Mouse (Mus musculus) kidney, postnatal 36 days (tissue): ENCODE data around the gene Zfp764.
"Not testable (repeated sequence)": the region's sequence is repeated elsewhere in the genome, so short reads cannot be mapped to it uniquely, and the experiment has no call there.

Source experiments
- DNase-seq, 2 experiments: peaks; one replicate each; pipeline ENCODE4 v3.0.0; 2021 to 2022; ENCODE audit warnings: mixed read lengths in 2 of 2

The Zfp764 gene

DNA sequence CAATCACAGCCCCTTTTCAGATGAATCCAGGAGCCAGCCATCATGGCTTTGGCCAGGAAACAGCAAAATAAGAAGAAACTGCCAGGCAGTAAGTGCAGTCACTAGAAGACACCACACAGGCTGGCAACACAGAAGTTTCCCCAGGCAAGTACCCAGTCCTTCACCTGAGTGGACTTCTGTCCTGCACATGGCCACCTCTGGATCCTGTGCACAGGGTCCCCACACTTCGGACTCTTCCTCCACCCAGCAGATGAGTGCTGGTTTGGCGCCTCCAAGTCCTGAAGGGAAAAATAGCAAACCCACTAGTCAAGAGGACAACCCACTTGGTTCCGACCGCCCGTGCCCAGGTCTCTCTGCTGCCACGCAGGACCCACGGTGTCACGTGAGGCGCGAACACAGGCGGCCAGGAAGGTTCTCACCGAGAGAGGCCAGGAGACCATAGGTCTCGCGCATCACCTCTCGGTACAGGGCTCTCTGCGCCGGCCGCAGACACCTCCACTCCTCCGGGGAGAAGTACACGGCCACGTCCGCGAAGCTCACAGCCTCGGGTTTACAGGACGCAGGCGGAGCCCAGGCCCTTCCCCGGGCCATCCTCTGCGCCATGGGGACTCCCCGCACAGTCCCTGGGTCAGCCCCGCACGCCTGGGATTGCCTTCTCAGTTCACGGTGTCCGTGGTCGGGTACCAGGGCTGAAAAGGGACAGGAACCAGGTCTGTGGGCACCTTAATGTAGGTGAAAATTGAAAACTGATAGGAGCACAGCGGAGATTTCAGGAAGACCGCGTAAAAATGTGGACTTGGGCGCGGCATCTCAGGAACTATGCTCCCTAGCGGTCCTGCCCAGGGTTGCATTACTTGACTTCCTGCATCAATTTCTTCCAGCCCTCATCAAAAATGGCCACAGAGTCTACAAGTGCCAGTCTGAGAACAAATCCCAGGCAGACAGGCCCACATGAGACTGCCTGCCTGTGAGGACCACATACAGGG is at the start of gene Zfp764:
Gene Zfp764 (minus strand): TSS at position 821 of the 986 bp plus-strand sequence.
- peak; percentile 93 to 96 for DNase-seq

DNA sequence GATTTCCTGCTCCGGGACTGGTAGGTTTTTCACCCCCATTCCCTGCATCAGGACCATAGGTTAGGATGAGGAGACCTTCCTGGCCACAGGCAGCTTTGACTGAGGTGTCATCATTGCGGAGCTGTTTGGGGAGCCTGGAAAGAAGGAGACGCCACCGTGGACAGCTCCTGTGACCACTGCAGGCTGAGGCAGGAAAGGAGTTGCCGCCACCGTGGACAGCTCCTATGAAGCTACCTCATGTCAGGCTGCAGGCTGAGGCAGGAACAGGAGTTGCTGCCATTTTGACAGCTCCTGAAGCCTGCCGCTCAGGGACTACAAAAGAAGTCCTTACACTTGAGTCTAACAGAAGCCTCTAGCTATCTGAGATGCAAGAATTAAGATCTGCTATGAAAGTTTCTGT is 48.3 kb upstream of the Zfp764 start:
- peak in 1 of 2 experiments; percentile 19 for DNase-seq

DNA sequence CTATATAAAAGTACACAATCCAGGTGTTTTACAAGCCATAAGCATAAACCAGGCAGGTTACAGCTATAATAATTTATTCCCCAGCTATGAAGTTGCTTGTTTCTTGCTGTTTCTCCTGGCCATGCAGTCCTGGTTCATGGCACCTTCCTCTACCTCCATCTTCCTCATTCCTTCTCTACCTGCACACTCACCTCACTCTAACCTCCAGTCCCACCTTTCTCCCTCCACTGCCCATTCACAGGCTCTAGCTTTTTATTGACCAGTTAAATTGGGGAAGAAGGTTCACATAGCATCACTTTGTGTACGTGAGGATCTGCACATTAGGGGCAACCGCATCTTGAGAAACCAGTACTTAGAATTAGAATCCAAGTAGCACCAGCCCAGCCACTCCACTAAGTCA is 46.4 kb upstream of the Zfp764 start:
- no peak for DNase-seq

DNA sequence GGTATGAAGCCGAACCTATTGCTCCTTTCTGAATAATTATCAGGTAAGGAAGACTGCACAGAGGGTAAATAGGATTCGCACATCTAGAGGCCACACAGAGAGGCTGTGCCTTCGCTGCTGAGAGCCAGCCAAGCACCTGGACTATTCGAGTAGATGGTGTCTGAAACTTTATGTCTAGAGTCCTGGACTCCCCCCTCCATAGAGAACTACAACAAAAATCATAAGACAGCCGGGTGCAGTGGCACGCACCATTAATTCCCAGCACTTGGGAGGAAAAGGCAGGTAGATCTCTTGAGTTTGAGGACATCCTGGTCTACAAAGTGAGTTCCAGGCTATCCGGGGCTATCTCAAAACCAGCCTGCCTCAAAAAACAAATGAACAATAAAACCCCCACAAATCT is 43.3 kb upstream of the Zfp764 start:
- DNase-seq, result no peak

- DNase-seq, result peak; percentile 94 to 98
Measured at GRCm38 (mm10) chr7:127448521-127449300, 42.1 kb upstream of the Zfp764 start, which contains the start of gene Zfp689. Zfp689 (minus strand) TSS chr7:127449158.

- DNase-seq, result peak; percentile 57 to 73
Measured at GRCm38 (mm10) chr7:127443976-127444375, 37.4 kb upstream of the Zfp764 start.

DNA sequence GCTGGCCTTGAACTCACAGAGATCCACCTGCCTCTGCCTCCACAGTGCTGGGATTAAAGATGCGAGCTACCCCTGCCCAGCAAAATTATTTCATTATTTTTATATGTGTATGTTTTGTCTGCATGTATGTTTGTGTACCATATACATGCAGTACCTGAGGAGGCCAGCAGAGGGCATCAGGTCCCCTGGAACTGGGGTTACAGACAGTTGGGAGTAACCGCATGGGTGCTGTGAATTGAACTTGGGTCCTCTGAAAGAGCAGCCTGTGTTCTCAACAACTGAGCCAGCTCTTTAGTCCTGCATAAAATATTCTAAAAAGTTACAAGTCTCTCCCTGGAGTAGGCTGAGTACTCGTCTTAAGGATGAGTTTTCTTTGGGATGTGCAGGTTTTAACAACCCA is 31.1 kb upstream of the Zfp764 start:
- DNase-seq, result peak in 1 of 2 experiments; percentile 35

GRCm38 (mm10) chr7:127435206-127435605 is 28.6 kb upstream of the Zfp764 start:
- DNase-seq, result no peak

GRCm38 (mm10) chr7:127426354-127426753 is 19.7 kb upstream of the Zfp764 start:
- DNase-seq, result peak; percentile 67 to 68

DNA sequence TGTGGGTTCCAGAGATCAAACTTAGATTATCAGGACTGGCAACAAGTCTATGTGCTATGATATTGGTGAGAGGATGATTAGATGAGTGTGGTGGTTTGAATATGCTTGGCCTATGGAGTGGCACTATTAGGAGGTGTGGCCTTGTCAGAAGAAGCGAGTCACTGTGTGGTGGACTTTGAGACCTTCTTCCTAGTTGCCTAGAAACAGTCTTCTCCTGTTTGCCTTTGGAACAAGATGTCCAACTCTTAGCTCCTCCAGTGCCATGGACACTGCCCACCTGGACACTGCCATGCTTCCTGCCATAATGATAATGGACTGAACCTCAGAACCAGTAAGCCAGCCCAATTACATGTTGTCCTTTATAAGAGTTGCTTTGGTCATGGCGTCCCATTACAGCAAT is 19.3 kb upstream of the Zfp764 start:
- peak; percentile 55 to 68 for DNase-seq

DNA sequence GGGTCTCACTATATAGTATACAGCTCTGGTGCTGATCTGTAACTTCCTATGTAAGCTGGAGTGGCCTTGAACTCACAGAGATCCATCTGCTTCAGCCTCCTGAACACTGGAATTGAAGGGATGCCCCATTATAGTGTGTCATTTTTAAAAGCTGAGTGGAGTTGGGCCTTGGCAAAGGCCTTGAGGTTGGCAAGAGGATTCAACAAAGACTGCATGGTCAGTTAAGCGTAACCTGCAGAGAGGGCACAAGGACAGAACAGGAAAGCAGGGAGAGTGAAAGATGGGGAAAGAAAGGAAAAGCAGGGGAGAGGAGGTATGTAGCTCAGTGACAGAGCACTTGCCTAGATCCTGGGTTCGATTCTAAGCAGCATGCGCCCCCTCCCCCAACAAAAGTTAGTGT is 18.7 kb upstream of the Zfp764 start:
- peak; percentile 63 to 69 for DNase-seq

DNA sequence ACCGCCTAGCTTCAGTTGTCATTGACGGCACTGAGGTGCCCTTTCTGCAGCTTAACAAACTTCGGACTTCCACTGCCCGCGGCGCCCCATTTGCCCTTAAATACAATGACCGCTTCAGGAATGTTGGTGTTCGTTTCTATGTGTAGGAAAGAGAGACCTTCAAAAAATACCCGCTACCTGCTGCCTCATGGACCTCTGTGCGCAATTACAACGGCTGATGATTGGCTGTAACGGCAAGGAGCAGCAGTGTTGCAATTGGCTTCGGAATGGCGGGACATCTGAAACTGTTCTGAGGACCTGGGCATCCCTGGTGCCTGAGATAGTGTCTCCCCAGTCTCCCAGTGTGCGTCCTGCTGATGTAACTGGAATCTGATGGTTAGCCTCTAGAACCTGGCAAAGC is 15.6 kb upstream of the Zfp764 start:
- DNase-seq, result peak; percentile 59 to 64

- DNase-seq, result peak; percentile 97 to 99
Measured at GRCm38 (mm10) chr7:127421388-127422191, 15.0 kb upstream of the Zfp764 start, which contains the start of gene Zfp688. Zfp688 (minus strand) TSS chr7:127422068.

- DNase-seq, result no peak
Measured at GRCm38 (mm10) chr7:127411418-127411817, 4.8 kb upstream of the Zfp764 start.

GRCm38 (mm10) chr7:127404101-127404500 is 2.5 kb downstream of the Zfp764 start:
- not testable (repeated sequence) for DNase-seq

GRCm38 (mm10) chr7:127402980-127403379 is 3.6 kb downstream of the Zfp764 start:
- no peak for DNase-seq

DNA sequence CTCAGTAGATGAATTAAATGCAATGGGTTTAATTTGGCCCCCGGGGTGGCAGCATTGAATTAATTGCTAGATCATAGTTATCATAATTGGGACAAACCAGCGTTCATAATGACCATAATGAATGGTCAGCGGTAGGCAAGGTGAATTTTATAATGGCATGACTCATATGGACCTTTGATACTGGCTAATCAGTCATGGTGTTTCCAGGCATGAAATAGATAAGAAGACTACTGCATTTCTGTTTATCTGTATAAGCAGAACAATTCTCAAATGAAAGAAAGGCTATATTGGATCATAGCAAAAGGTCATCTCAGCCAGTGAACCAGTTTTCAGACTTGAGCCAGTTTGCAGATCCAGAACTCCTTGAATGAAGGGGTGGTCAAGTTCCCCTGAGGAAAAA is 6.3 kb downstream of the Zfp764 start:
- no peak for DNase-seq

GRCm38 (mm10) chr7:127393944-127394333 is 12.7 kb downstream of the Zfp764 start:
- no peak for DNase-seq

- peak; percentile 99 to 100 for DNase-seq
Measured at GRCm38 (mm10) chr7:127393157-127393943, 13.3 kb downstream of the Zfp764 start, which contains the start of gene E430018J23Rik. E430018J23Rik (minus strand) TSS chr7:127393629.

DNA sequence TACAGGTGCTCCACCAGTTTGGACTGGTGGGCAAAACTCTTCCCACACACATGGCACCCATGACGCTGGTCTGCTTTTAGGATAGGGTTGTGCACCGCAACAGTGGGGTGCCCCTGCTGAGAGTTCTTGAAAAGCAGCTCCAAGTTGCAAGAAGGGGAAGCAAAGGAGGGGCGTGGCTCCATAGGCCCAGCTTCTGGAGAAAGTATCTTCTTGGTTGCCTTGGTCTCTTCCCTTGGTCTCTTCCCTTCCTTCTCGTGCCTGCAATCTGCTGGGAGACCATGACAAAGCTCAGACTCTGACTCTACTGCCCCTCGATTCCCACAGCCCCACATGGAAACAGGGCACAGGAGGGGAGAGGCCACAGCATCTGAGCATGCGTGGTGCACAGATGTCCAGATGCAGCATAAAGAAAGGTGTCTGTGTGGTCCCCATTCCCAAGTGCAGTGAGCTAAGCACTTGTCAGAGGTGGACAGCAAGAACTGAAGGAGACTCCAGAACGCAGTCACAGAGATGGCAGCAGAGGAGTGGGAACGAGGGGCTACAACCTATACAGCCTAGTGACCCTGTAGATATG is 14.3 kb downstream of the Zfp764 start:
- no peak for DNase-seq

GRCm38 (mm10) chr7:127391538-127391937 is 15.1 kb downstream of the Zfp764 start:
- no peak for DNase-seq
